8 mouse cellular contexts compared by ENCODE assay signal in genomic region chr7:30090970-30091585, GRCm38 (mm10). TPM values are rescaled to one million over a fixed set of nuclear protein-coding genes. Genes with fewer than 3 reads are reported as not detected.
A peak's percentile ranks its signal among the peaks of the same experiment; 100 is the strongest.
DNase-seq lines count a peak whose midpoint lies in the region; ATAC-seq and TF ChIP-seq lines count a peak whose summit lies in the region.

No protein-coding gene starts in this region.

- peak overlapping the region; percentile 81 for H3K4me2 ChIP-seq in hindbrain, postnatal 0 days (ENCODE audit: low read depth, low read length)
- H3K4me2 ChIP-seq in midbrain, embryonic 12.5 days (replicated peaks): peak overlapping the region; percentile 62

- no peaks in the 10 kb centered on the region for H3K27me3 ChIP-seq in hindbrain, postnatal 0 days (ENCODE audit: insufficient read depth, low read length)
- no peaks in the 10 kb centered on the region for H3K27me3 ChIP-seq in midbrain, embryonic 12.5 days

- H3K36me3 ChIP-seq in hindbrain, postnatal 0 days (ENCODE audit: insufficient read depth, low read length): no peaks in the 10 kb centered on the region; the same call in 1 of the 2 replicates
- peaks cover 10% of the 10 kb centered on the region for H3K36me3 ChIP-seq in midbrain, embryonic 12.5 days

- no peak for ATAC-seq in CD4-positive, CD25-positive, alpha-beta regulatory T cell, adult 4 months
- no peak for ATAC-seq in hindbrain, postnatal 0 days
- peak; percentile 5 for ATAC-seq in midbrain, embryonic 12.5 days (ENCODE audit: low FRiP score, low read depth)
- ATAC-seq in megakaryocyte progenitor cell, adult 5-6 weeks (replicated peaks; ENCODE audit: poor library complexity): no peak

- no peaks in the 10 kb centered on the region for H3K9me3 ChIP-seq in hindbrain, postnatal 0 days (ENCODE audit: low read length)
- no peaks in the 10 kb centered on the region for H3K9me3 ChIP-seq in midbrain, embryonic 12.5 days

- peak overlapping the region; percentile 79 for H3K27ac ChIP-seq in hindbrain, postnatal 0 days
- peak overlapping the region; percentile 86 for H3K27ac ChIP-seq in midbrain, embryonic 12.5 days (replicated peaks)

- H3K4me3 ChIP-seq in hindbrain, postnatal 0 days (ENCODE audit: low read length): peak overlapping the region; percentile 66
- peak overlapping the region; percentile 63 for H3K4me3 ChIP-seq in midbrain, embryonic 12.5 days

- peaks cover 9% of the 10 kb centered on the region; the same call in 1 of the 2 replicates for H3K4me1 ChIP-seq in hindbrain, postnatal 0 days (ENCODE audit: insufficient read depth, low read length)
- peaks cover 34% of the 10 kb centered on the region for H3K4me1 ChIP-seq in midbrain, embryonic 12.5 days

- H3K9ac ChIP-seq in hindbrain, postnatal 0 days (replicated peaks; ENCODE audit: low read length): peak overlapping the region; percentile 61
- H3K9ac ChIP-seq in midbrain, embryonic 12.5 days (replicated peaks): no peak overlapping the region; the same call in 1 of the 2 replicates

- WGBS in hindbrain, postnatal 0 days: 7% methylated on average over 9 of the region's 9 CpGs
- WGBS in midbrain, embryonic 12.5 days: 9% methylated on average over 9 of the region's 9 CpGs

- DNase-seq in CD4-positive, CD25-positive, alpha-beta regulatory T cell, adult 2 months (ENCODE audit: low read depth, low spot score): peak; percentile 71
- peak; percentile 42 for DNase-seq in 3134 (ENCODE audit: extremely low read depth, insufficient read length, low spot score)
- DNase-seq in embryo, embryonic 10.5 days (ENCODE audit: low spot score): peak; percentile 82
- DNase-seq in hindbrain, postnatal 0 days (ENCODE audit: low spot score): peak; percentile 76
- DNase-seq in gastrocnemius, adult 8-10 months (ENCODE audit: low spot score in 2 of 2): no peak

- TF ChIP-seq CTCF in hindbrain, postnatal 0 days (IDR thresholded peaks at IDR 0.05; ENCODE audit: low read depth): peak; percentile 66

RNA-seq across cellular contexts. Expression of gene Zfp566, which starts 0.8 kb away (rescaled TPM):
- polyA plus RNA-seq in CD4-positive, CD25-positive, alpha-beta regulatory T cell, adult 4 months (2017; shearing (Covaris generic)): 10 to 100 TPM; 11.6 to 12.0 TPM
- 2.3 and 2.8 TPM in 2 replicates for total RNA-seq in hindbrain, postnatal 0 days (2014; rRNA removed)
- 13.7 and 15.5 TPM in 2 replicates for polyA plus RNA-seq in hindbrain, postnatal 0 days (2015; fragmentation: Nextera tagmentation; extraction: Ambion mirVana)
- polyA plus RNA-seq in midbrain, embryonic 12.5 days (2016; fragmentation: Nextera tagmentation; extraction: Ambion mirVana): 13.6 and 16.3 TPM in 2 replicates
- total RNA-seq in megakaryocyte progenitor cell, adult 5-6 weeks (2015): 9.2 and 11.8 TPM in 2 replicates
- 4.2 and 5.5 TPM in 2 replicates for total RNA-seq in megakaryocyte progenitor cell, adult 5-6 weeks (2017)
- total RNA-seq in gastrocnemius, adult 8-10 months (2022): 1 to 10 TPM; 2.3 to 3.7 (median 3.0) TPM

RNA-seq across cellular contexts. Expression of gene Gm26920, which starts 0.9 kb away (rescaled TPM):
- 1 to 10 TPM; 1.5 to 3.6 TPM for polyA plus RNA-seq in CD4-positive, CD25-positive, alpha-beta regulatory T cell, adult 4 months (2017; shearing (Covaris generic))
- not detected in 2 replicates for total RNA-seq in hindbrain, postnatal 0 days (2014; rRNA removed)
- 1.6 and 2.5 TPM in 2 replicates for polyA plus RNA-seq in hindbrain, postnatal 0 days (2015; fragmentation: Nextera tagmentation; extraction: Ambion mirVana)
- polyA plus RNA-seq in midbrain, embryonic 12.5 days (2016; fragmentation: Nextera tagmentation; extraction: Ambion mirVana): 1.0 and 4.5 TPM in 2 replicates
- total RNA-seq in megakaryocyte progenitor cell, adult 5-6 weeks (2015): not detected in 2 replicates
- total RNA-seq in megakaryocyte progenitor cell, adult 5-6 weeks (2017): not detected in 2 replicates
- total RNA-seq in gastrocnemius, adult 8-10 months (2022): 1 to 10 TPM in 1 of 4 experiments, not detected in 3; 1.9 TPM

RNA-seq across cellular contexts. Expression of gene Zfp260, which starts 3.5 kb away (rescaled TPM):
- 10 to 100 TPM; 74.8 to 96.0 TPM for polyA plus RNA-seq in CD4-positive, CD25-positive, alpha-beta regulatory T cell, adult 4 months (2017; shearing (Covaris generic))
- total RNA-seq in hindbrain, postnatal 0 days (2014; rRNA removed): 26.8 and 27.4 TPM in 2 replicates
- 47.7 and 49.4 TPM in 2 replicates for polyA plus RNA-seq in hindbrain, postnatal 0 days (2015; fragmentation: Nextera tagmentation; extraction: Ambion mirVana)
- polyA plus RNA-seq in midbrain, embryonic 12.5 days (2016; fragmentation: Nextera tagmentation; extraction: Ambion mirVana): 134 and 136 TPM in 2 replicates
- total RNA-seq in megakaryocyte progenitor cell, adult 5-6 weeks (2015): 33.1 and 34.6 TPM in 2 replicates
- total RNA-seq in megakaryocyte progenitor cell, adult 5-6 weeks (2017): 26.4 and 35.4 TPM in 2 replicates
- total RNA-seq in gastrocnemius, adult 8-10 months (2022): 10 to 100 TPM; 34.0 to 49.3 (median 42.0) TPM

RNA-seq across cellular contexts. Expression of gene Zfp82, which starts 18.4 kb away (rescaled TPM):
- 10 to 100 TPM in 1 of 2 experiments, 1 to 10 TPM in 1; 8.6 to 11.9 TPM for polyA plus RNA-seq in CD4-positive, CD25-positive, alpha-beta regulatory T cell, adult 4 months (2017; shearing (Covaris generic))
- total RNA-seq in hindbrain, postnatal 0 days (2014; rRNA removed): 2.8 and 5.4 TPM in 2 replicates
- polyA plus RNA-seq in hindbrain, postnatal 0 days (2015; fragmentation: Nextera tagmentation; extraction: Ambion mirVana): 4.0 and 4.2 TPM in 2 replicates
- polyA plus RNA-seq in midbrain, embryonic 12.5 days (2016; fragmentation: Nextera tagmentation; extraction: Ambion mirVana): 10.4 and 11.2 TPM in 2 replicates
- total RNA-seq in megakaryocyte progenitor cell, adult 5-6 weeks (2015): 4.4 and 4.9 TPM in 2 replicates
- 3.4 and 4.9 TPM in 2 replicates for total RNA-seq in megakaryocyte progenitor cell, adult 5-6 weeks (2017)
- 1 to 10 TPM in 3 of 4 experiments, under 1 TPM in 1; 0.19 to 2.2 (median 1.6) TPM for total RNA-seq in gastrocnemius, adult 8-10 months (2022)

RNA-seq across cellular contexts. Expression of gene Zfp382, which starts 30.7 kb away (rescaled TPM):
- 10 to 100 TPM; 13.2 to 20.3 TPM for polyA plus RNA-seq in CD4-positive, CD25-positive, alpha-beta regulatory T cell, adult 4 months (2017; shearing (Covaris generic))
- 7.5 and 12.7 TPM in 2 replicates for total RNA-seq in hindbrain, postnatal 0 days (2014; rRNA removed)
- polyA plus RNA-seq in hindbrain, postnatal 0 days (2015; fragmentation: Nextera tagmentation; extraction: Ambion mirVana): 11.9 and 13.2 TPM in 2 replicates
- polyA plus RNA-seq in midbrain, embryonic 12.5 days (2016; fragmentation: Nextera tagmentation; extraction: Ambion mirVana): 17.0 and 18.8 TPM in 2 replicates
- total RNA-seq in megakaryocyte progenitor cell, adult 5-6 weeks (2015): 2.7 and 4.2 TPM in 2 replicates
- total RNA-seq in megakaryocyte progenitor cell, adult 5-6 weeks (2017): 7.1 and 8.2 TPM in 2 replicates
- 1 to 10 TPM in 1 of 4 experiments, under 1 TPM in 3; 0.87 to 1.1 (median 0.95) TPM for total RNA-seq in gastrocnemius, adult 8-10 months (2022)

Comparison
In these comparisons a context has a peak if more than half of its experiments do, and no peak if none do; other contexts are left out.
1. DNase-seq: peak in CD4-positive, CD25-positive, alpha-beta regulatory T cell, adult 2 months (single experiment), 3134 (single experiment), embryo, embryonic 10.5 days (single experiment) and hindbrain, postnatal 0 days (single experiment); none in gastrocnemius, adult 8-10 months (0 of 2).